Mouse (Mus musculus): ENCODE results near the gene Shroom3. TPM values are rescaled to one million over a fixed set of nuclear protein-coding genes. Genes with fewer than 3 reads are reported as not detected.
A peak's percentile ranks its signal among the peaks of the same experiment; 100 is the strongest.

Gene Shroom3
- polyA plus RNA-seq, 1 experiment, result not detected

DNA sequence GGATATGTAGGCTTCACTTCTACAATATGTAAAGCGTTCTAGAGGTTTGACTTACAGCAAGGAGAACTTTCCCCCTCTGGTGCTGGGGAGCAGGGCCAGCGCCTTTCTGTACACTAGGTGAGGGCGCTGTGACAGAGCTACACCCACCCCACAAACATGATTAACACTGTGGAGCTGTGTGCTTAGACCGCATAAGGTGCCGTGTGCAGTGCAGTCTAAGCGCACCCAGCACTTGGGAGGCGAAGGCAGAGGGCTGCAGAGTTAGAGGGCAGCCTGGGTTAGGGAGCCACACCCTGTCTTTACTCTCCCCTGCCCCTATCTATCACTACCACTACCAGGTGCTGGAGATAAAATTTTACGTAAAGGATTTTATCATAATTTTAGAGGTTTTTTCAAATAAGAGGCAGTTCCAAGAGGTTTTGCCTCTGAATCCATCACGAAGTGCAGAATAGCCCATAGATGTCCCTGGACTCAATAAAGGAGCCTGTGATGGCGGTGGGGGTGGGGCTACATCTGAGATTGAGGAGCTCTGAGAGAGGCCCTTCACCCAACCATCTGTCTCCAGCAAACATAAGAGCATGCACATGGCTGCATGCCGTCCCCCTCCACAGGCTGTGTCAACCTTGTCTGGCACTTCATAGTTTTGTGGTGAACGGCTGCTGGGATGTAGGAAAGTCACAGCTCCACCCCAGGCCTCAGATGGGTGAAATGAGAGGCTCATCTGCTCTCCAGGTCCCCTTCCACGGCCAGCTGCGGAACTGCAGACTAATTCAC, 265.9 kb downstream of the Shroom3 start:
- no peak for TF ChIP-seq POLR2A (IDR thresholded peaks at IDR 0.05; ENCODE audit: borderline replicate concordance, low read depth, low read length)
- TF ChIP-seq CTCF (IDR thresholded peaks at IDR 0.05; ENCODE audit: low read depth, low read length), result no peak
- Histone ChIP-seq H3K4me1 (ENCODE audit: control insufficient read depth, insufficient read depth, low read length) (no peaks in the 10 kb centered on the region), H3K27ac (ENCODE audit: insufficient read depth, low read depth, low read length) (no peak overlapping the region), H3K4me3 (ENCODE audit: insufficient read depth, low read length) (no peak overlapping the region)

DNA sequence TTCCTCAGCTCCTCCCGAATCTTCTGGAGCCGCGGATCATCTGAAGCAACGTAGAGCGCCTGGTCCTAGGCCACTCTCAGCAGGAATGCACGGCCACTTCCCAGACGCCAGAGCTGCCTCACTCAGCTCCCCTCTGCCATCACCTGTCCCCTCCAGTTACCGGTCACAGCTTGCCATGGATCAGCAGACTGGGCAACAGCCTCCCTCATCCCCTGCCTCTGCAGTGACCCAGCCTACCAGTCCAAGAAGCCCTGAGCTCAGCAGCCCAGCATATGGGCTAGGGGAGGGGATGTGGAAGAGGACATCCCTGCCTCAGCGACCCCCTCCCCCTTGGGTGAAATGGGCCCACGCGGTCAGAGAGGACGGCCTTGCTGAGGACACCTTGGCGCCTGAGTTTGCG, 267.3 kb downstream of the Shroom3 start:
- Histone ChIP-seq H3K4me1 (ENCODE audit: control insufficient read depth, insufficient read depth, low read length) (no peaks in the 10 kb centered on the region), H3K4me3 (ENCODE audit: insufficient read depth, low read length) (no peak overlapping the region), H3K27ac (ENCODE audit: insufficient read depth, low read depth, low read length) (no peak overlapping the region)
- TF ChIP-seq POLR2A (IDR thresholded peaks at IDR 0.05; ENCODE audit: borderline replicate concordance, low read depth, low read length) (no peak), CTCF (IDR thresholded peaks at IDR 0.05; ENCODE audit: low read depth, low read length) (no peak)

DNA sequence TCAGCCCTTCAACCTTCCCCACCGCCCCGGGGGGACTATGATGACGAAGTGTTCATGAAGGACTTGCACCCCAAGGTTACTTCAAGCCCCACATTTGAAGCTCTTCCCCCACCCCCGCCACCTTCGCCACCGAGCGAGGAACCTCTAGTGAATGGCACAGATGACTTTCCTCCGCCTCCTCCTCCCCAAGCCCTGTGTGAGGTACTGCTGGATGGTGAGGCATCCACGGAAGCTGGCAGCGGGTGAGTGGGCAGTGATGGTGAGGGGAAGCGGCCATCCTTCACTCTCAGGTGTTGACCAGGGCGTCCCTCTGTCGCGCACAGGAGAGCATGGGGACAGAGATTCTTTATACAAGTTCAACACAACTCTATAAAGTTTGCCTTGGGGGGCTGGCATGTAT, 267.8 kb downstream of the Shroom3 start:
- no peak overlapping the region for H3K27ac ChIP-seq (ENCODE audit: insufficient read depth, low read depth, low read length)
- no peaks in the 10 kb centered on the region for H3K4me1 ChIP-seq (ENCODE audit: control insufficient read depth, insufficient read depth, low read length)
- H3K4me3 ChIP-seq (ENCODE audit: insufficient read depth, low read length), result no peak overlapping the region
- TF ChIP-seq POLR2A (IDR thresholded peaks at IDR 0.05; ENCODE audit: borderline replicate concordance, low read depth, low read length), result no peak
- TF ChIP-seq CTCF (IDR thresholded peaks at IDR 0.05; ENCODE audit: low read depth, low read length), result no peak

DNA sequence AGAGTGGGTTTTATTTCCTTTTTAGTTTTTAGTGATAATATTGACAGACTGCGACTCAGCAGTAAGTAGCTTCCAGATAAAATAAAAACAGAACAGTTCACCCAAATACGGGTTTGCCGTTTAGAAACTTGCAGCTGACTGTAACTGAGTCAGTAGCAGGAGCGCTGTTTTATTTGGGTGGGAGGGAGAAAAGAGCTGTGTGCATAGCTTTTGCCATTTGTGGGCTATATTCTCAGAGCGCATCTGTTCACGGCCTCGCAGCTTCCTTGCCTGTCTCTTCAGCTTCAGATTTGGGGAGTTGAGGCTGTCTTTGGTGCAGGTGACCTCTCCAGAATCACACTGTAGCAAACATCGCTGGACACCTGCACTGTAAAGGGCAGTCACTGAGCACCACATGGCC, 270.6 kb downstream of the Shroom3 start:
- TF ChIP-seq CTCF (IDR thresholded peaks at IDR 0.05; ENCODE audit: low read depth, low read length), result no peak
- TF ChIP-seq POLR2A (IDR thresholded peaks at IDR 0.05; ENCODE audit: borderline replicate concordance, low read depth, low read length), result no peak
- no peak overlapping the region for H3K27ac ChIP-seq (ENCODE audit: insufficient read depth, low read depth, low read length)

DNA sequence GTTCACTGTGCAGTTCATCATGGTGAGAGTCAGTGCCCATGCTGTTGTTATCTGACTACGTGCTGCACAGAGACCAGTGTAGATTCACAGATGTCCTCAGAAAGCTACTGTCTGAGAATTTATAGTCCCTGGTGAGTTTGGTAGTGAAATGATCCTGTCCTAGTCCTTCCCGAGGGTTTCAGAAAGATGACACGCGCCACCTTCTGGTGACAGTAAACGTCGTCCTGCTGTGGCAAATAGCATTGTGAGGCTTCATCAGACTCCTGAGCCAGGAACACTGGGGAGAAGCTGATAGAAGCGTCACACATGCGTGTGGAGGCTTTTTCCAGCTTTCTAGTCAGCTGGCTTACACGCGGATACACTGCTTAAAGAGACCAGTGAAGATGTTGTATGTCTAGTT, 271.1 kb downstream of the Shroom3 start:
- H3K27ac ChIP-seq (ENCODE audit: insufficient read depth, low read depth, low read length), result no peak overlapping the region
- H3K4me3 ChIP-seq (ENCODE audit: insufficient read depth, low read length), result no peak overlapping the region
- TF ChIP-seq CTCF (IDR thresholded peaks at IDR 0.05; ENCODE audit: low read depth, low read length), result peak; percentile 33
- TF ChIP-seq POLR2A (IDR thresholded peaks at IDR 0.05; ENCODE audit: borderline replicate concordance, low read depth, low read length), result no peak
- H3K4me1 ChIP-seq (ENCODE audit: control insufficient read depth, insufficient read depth, low read length), result no peaks in the 10 kb centered on the region

More for the DNA sequence above, 270.6 kb downstream of the Shroom3 start:
- Histone ChIP-seq H3K4me3 (ENCODE audit: insufficient read depth, low read length) (no peak overlapping the region), H3K4me1 (ENCODE audit: control insufficient read depth, insufficient read depth, low read length) (no peaks in the 10 kb centered on the region)

DNA sequence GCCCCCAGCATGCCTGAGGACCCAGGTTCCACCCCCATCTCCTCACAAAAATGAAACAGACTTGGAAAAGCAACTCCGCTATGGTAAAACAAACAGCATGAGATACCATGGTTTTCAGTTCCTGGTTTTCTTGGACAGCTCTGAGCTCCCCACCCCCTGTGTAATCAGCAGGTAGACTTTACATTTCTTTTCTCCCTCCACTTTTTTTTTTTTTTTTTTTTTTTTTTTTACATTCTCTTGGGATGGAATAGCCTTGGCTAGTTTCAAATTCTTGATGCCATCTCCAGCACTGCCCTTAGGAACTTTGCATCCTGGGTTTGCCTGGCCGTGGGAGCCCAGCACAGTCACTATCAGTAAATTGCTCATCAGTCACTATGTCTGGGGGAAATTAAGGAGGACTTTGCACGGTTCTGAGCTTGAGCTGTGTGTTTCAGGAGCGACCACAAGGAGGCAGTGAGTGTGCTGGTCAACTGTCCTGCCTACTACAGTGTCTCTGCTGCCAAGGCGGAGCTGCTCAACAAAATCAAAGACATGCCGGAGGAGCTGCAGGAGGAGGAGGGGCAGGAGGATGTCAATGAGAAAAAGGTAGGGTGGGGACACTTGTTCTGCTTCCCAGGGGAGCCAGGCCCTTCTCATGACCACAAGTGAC, 271.7 kb downstream of the Shroom3 start:
- Histone ChIP-seq H3K27ac (ENCODE audit: insufficient read depth, low read depth, low read length) (no peak overlapping the region), H3K4me3 (ENCODE audit: insufficient read depth, low read length) (no peak overlapping the region)
- TF ChIP-seq POLR2A (IDR thresholded peaks at IDR 0.05; ENCODE audit: borderline replicate concordance, low read depth, low read length), result no peak
- no peak for TF ChIP-seq CTCF (IDR thresholded peaks at IDR 0.05; ENCODE audit: low read depth, low read length)

DNA sequence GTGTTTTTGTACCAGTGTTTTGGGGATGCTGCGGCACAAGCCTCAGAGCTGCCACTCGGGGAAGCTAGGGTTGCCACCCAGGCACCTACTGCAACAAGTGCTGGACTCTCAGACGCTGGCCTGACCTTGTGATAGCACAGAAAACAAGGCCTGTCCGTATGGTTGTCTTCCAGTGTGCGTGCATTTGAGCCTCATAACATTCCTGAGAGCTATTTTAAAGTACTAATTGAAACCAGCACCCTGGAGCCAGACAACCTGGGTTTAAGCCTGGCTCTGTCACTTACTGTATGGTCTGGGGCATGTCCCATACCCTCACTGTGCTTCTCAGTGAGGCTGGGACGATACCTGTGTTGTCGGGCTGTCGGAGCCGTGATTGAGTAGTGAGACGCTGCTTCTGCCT, 276.1 kb downstream of the Shroom3 start:
- TF ChIP-seq CTCF (IDR thresholded peaks at IDR 0.05; ENCODE audit: low read depth, low read length) (no peak), POLR2A (IDR thresholded peaks at IDR 0.05; ENCODE audit: borderline replicate concordance, low read depth, low read length) (no peak)
- Histone ChIP-seq H3K4me1 (ENCODE audit: control insufficient read depth, insufficient read depth, low read length) (no peaks in the 10 kb centered on the region), H3K27ac (ENCODE audit: insufficient read depth, low read depth, low read length) (no peak overlapping the region), H3K4me3 (ENCODE audit: insufficient read depth, low read length) (no peak overlapping the region)

More for the DNA sequence above, 271.7 kb downstream of the Shroom3 start:
- no peaks in the 10 kb centered on the region for H3K4me1 ChIP-seq (ENCODE audit: control insufficient read depth, insufficient read depth, low read length)

DNA sequence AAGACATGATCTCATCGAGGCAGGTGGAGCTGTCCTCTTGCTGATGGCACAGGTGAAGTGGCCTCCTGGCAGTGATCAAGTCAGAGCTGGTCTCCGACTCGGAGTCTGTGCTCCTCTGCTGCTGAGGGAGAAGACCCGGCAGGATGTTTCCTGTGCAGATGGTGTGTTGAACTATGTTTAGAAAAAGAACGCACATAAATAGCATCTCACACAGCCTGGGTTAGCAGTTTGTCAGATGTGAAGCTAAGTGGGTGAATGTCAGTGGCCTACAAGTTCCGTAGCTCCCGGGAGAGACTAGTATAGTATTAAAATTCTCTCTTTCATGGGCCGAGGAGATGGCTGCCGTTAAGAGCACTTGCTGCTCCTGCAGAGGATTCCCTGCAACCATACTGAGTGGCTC, 276.5 kb downstream of the Shroom3 start:
- TF ChIP-seq POLR2A (IDR thresholded peaks at IDR 0.05; ENCODE audit: borderline replicate concordance, low read depth, low read length) (no peak), CTCF (IDR thresholded peaks at IDR 0.05; ENCODE audit: low read depth, low read length) (no peak)
- no peak overlapping the region for H3K27ac ChIP-seq (ENCODE audit: insufficient read depth, low read depth, low read length)
- no peak overlapping the region for H3K4me3 ChIP-seq (ENCODE audit: insufficient read depth, low read length)
- no peaks in the 10 kb centered on the region for H3K4me1 ChIP-seq (ENCODE audit: control insufficient read depth, insufficient read depth, low read length)

DNA sequence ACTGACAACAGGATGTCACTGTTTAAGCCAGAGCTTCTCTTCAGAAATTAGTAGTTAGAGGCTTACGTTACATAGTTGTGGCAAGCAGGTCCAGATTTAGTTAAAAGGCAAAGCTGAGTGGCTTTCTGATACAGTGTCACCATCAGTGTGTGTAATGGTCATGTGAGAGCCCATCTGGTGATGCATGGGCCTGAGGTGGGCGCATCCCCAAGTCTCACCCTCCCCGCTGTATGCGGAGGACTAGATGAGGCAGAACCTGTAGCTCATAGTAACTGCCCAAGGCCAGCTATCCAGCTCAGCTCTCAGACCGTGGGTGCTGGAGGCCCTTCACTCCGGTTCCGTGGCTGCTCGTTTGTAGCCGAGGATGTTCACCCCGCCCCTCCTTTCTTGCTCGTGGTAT, 278.1 kb downstream of the Shroom3 start:
- H3K4me3 ChIP-seq (ENCODE audit: insufficient read depth, low read length), result no peak overlapping the region
- TF ChIP-seq CTCF (IDR thresholded peaks at IDR 0.05; ENCODE audit: low read depth, low read length), result no peak
- TF ChIP-seq POLR2A (IDR thresholded peaks at IDR 0.05; ENCODE audit: borderline replicate concordance, low read depth, low read length), result no peak

DNA sequence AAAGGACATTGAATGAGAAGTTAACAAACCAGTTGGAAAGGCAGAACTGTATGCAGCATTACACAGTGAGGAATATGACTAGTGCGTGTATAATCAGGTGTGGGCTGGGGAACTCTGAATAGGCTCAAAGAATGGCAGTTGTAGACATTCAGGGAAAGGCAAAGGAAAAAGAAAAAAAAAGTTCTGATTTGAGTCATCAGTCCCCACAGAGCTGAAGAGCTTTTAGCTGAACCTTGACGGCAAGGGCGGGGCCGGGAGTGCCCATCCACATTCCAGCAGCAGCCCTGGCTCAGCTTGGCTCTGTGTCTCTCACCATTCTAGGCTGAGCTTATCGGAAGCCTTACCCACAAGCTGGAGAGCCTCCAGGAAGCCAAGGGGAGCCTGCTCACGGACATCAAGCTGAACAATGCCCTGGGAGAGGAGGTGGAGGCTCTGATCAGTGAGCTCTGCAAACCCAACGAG, 278.6 kb downstream of the Shroom3 start:
- Histone ChIP-seq H3K4me1 (ENCODE audit: control insufficient read depth, insufficient read depth, low read length) (no peaks in the 10 kb centered on the region), H3K4me3 (ENCODE audit: insufficient read depth, low read length) (no peak overlapping the region), H3K27ac (ENCODE audit: insufficient read depth, low read depth, low read length) (no peak overlapping the region)
- no peak for TF ChIP-seq POLR2A (IDR thresholded peaks at IDR 0.05; ENCODE audit: borderline replicate concordance, low read depth, low read length)
- TF ChIP-seq CTCF (IDR thresholded peaks at IDR 0.05; ENCODE audit: low read depth, low read length), result no peak

More for the DNA sequence above, 278.1 kb downstream of the Shroom3 start:
- no peak overlapping the region for H3K27ac ChIP-seq (ENCODE audit: insufficient read depth, low read depth, low read length)
- no peaks in the 10 kb centered on the region for H3K4me1 ChIP-seq (ENCODE audit: control insufficient read depth, insufficient read depth, low read length)

Data from bone marrow macrophage, adult 2 months (primary cell).